Mouse (Mus musculus) kidney, postnatal 0 days (tissue): ENCODE measurements around the gene Ankrd65. TPM values are rescaled to one million over a fixed set of nuclear protein-coding genes. Genes with fewer than 3 reads are reported as not detected.

Experiments used
- ATAC-seq: fragments of 200-750 bp; cut with Nextera tagmentation; replicated peaks from 2 replicates; pipeline ENCODE4 v1.8.0; 2017; ENCODE audit warnings: low read depth, moderate number of reproducible peaks, moderate TSS enrichment, moderate library complexity; ENCODE audit not compliant: low FRiP score
- DNase-seq: peaks from one replicate; pipeline ENCODE4 v3.0.0-alpha.2; 2016; ENCODE audit warnings: low spot score
- H3K27ac ChIP-seq: fragments of 300-500 bp; sonication (generic); 2 replicates; pipeline ENCODE4 v1.5.1; 2014; ENCODE audit warnings: mild to moderate bottlenecking
- H3K27me3 ChIP-seq: fragments of 300-500 bp; sonication (generic); 2 replicates; pipeline ENCODE4 v1.6.1; 2014; ENCODE audit warnings: low read length, mixed read lengths; ENCODE audit not compliant: insufficient read depth
- H3K36me3 ChIP-seq: fragments of 300-500 bp; sonication (generic); 2 replicates; pipeline ENCODE4 v1.6.1; 2014; ENCODE audit warnings: low read length, mixed read lengths; ENCODE audit not compliant: insufficient read depth
- H3K4me1 ChIP-seq: fragments of 300-500 bp; sonication (generic); replicated peaks from 2 replicates; pipeline ENCODE4 v1.6.1; 2014; ENCODE audit warnings: antibody characterized with exemption, low read length, mixed read lengths; ENCODE audit not compliant: insufficient read depth
- H3K4me2 ChIP-seq: fragments of 300-500 bp; sonication (generic); 2 replicates; pipeline ENCODE4 v1.6.1; 2014; ENCODE audit warnings: mild to moderate bottlenecking, low read length, moderate library complexity, mixed read lengths
- H3K4me3 ChIP-seq: fragments of 300-500 bp; sonication (generic); replicated peaks from 2 replicates; pipeline ENCODE4 v1.5.1; 2014; ENCODE audit warnings: low read depth, low read length
- H3K9ac ChIP-seq: fragments of 300-500 bp; sonication (generic); 2 replicates; pipeline ENCODE4 v1.6.1; 2014; ENCODE audit warnings: low read depth, low read length
- H3K9me3 ChIP-seq: fragments of 300-500 bp; sonication (generic); replicated peaks from 2 replicates; pipeline ENCODE4 v1.6.1; 2016; ENCODE audit warnings: low read length, inconsistent platforms, mixed read lengths
- CTCF ChIP-seq: IDR thresholded peaks from 2 replicates; pipeline ENCODE4 v1.5.1; 2016; ENCODE audit warnings: antibody characterized with exemption, low read depth, mild to moderate bottlenecking, moderate library complexity
- WGBS: fragments of 180-500 bp; shearing (Covaris S2); extraction: QIAGEN DNeasy Blood & Tissue Kit; methylation state at CpG from one replicate; pipeline ENCODE4 v1.1.7; 2014; 5-methylcytosine and 5-hydroxymethylcytosine counted together
- polyA plus RNA-seq: library from polyadenylated mRNA; unstranded; fragments of >200 nt; fragmentation: Nextera tagmentation; extraction: Ambion mirVana; gene quantifications from 2 replicates; pipeline ENCODE4 v1.2.1, GENCODE M21; 2015

The Ankrd65 gene
- polyA plus RNA-seq, 1 experiment from 2014 or later = 0.28 TPM

- H3K27ac ChIP-seq = no peak overlapping the region
- no peak overlapping the region for H3K4me2 ChIP-seq
- H3K4me1 ChIP-seq = no peaks in the 10 kb centered on the region
- no peaks in the 10 kb centered on the region for H3K9me3 ChIP-seq
- H3K9ac ChIP-seq = no peak overlapping the region
- H3K27me3 ChIP-seq = no peaks in the 10 kb centered on the region
- no peak overlapping the region for H3K4me3 ChIP-seq
- peak; percentile 59 for TF ChIP-seq CTCF
- ATAC-seq = no peak
- WGBS = 81% methylated on average over 7 of the region's 7 CpGs
- peak; percentile 54 for DNase-seq
- H3K36me3 ChIP-seq = peaks cover 74% of the 10 kb centered on the region
These were observed 30.8 kb downstream of the Ankrd65 start for GRCm38 (mm10) chr4:155821025-155821424.

GRCm38 (mm10) chr4:155823443-155823842 lies 33.2 kb downstream of the Ankrd65 start:
- Histone ChIP-seq H3K27ac (no peak overlapping the region), H3K36me3 (peaks cover 63% of the 10 kb centered on the region), H3K9ac (no peak overlapping the region), H3K4me3 (no peak overlapping the region), H3K4me2 (no peak overlapping the region), H3K4me1 (no peaks in the 10 kb centered on the region), H3K27me3 (no peaks in the 10 kb centered on the region), H3K9me3 (no peaks in the 10 kb centered on the region)
- DNase-seq (no peak), ATAC-seq (no peak)
- WGBS = 95% methylated on average over 16 of the region's 16 CpGs
- TF ChIP-seq CTCF = no peak

DNA sequence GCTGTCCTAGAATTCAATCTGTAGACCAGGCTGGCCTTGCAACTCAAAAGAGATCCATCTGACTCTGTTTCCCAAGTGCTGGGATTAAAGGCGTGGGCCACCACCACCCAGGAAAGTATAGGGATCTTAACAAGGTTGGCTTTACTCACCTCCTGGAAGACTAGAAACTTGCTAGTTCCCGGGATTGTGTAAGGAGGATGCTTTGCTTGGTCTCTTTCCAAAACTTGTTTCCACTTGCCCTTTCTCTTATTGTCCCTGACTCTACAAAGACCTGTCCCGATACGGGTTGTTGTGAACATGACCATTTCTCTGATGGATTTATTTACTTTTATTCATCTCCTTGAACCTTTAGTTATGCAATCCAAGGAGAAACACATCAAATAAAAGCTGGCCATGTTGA lies 39.6 kb downstream of the Ankrd65 start:
- no peak for TF ChIP-seq CTCF
- no peak overlapping the region for H3K9ac ChIP-seq
- H3K4me3 ChIP-seq = no peak overlapping the region
- H3K4me1 ChIP-seq = peaks cover 10% of the 10 kb centered on the region
- no peaks in the 10 kb centered on the region for H3K27me3 ChIP-seq
- no peaks in the 10 kb centered on the region for H3K9me3 ChIP-seq
- no peak for ATAC-seq
- H3K27ac ChIP-seq = no peak overlapping the region; the same call in 1 of the 2 replicates
- H3K36me3 ChIP-seq = peaks cover 17% of the 10 kb centered on the region
- H3K4me2 ChIP-seq = no peak overlapping the region
- DNase-seq = no peak
- 81% methylated on average over 4 of the region's 4 CpGs for WGBS

DNA sequence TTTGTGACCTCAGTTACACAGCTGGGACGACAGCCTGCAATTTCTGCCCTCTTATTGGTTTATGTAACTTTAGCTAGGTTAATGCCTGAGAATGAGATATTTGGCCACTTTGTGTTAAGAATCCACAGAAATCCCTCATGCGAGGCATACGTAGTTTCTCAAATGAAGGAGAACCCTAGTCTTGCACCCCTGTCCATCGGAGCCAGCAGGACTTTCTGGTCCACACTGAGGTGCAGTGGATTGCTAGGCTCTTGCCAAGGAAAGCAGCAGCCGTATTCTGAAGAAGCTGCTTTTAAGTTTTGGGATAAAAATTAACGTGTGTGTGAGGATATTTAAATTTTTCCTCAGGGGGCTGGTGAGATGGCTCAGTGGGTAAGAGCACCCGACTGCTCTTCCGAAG lies 40.4 kb downstream of the Ankrd65 start:
- WGBS = 50% methylated on average over 8 of the region's 8 CpGs
- Histone ChIP-seq H3K9ac (no peak overlapping the region), H3K4me1 (peaks cover 10% of the 10 kb centered on the region), H3K27ac (peak overlapping the region; percentile 91; the same call in 1 of the 2 replicates), H3K27me3 (no peaks in the 10 kb centered on the region), H3K9me3 (no peaks in the 10 kb centered on the region), H3K4me3 (no peak overlapping the region; the same call in 1 of the 2 replicates), H3K36me3 (peaks cover 10% of the 10 kb centered on the region), H3K4me2 (peak overlapping the region; percentile 88; the same call in 1 of the 2 replicates)
- ATAC-seq = no peak; the same call in none of the 2 replicates
- no peak for DNase-seq
- TF ChIP-seq CTCF = no peak

- TF ChIP-seq CTCF = peak; percentile 95
- Histone ChIP-seq H3K4me3 (peak within 1 kb of the TSS; percentile 72), H3K27ac (peak within 1 kb of the TSS; percentile 91), H3K9me3 (no peaks in the 10 kb centered on the region), H3K4me2 (peak within 1 kb of the TSS; percentile 88), H3K9ac (peak within 1 kb of the TSS; percentile 72), H3K36me3 (peaks cover 10% of the 10 kb centered on the region), H3K4me1 (peaks cover 10% of the 10 kb centered on the region), H3K27me3 (no peaks in the 10 kb centered on the region)
- 1% methylated on average over 49 of the region's 49 CpGs for WGBS
- DNase-seq (peak; percentile 97), ATAC-seq (peak; percentile 89)
These were observed 41.0 kb downstream of the Ankrd65 start, which contains the start of gene Aurkaip1 for GRCm38 (mm10) chr4:155831205-155831766. Gene Aurkaip1 (plus strand): TSS chr4:155831272.

DNA sequence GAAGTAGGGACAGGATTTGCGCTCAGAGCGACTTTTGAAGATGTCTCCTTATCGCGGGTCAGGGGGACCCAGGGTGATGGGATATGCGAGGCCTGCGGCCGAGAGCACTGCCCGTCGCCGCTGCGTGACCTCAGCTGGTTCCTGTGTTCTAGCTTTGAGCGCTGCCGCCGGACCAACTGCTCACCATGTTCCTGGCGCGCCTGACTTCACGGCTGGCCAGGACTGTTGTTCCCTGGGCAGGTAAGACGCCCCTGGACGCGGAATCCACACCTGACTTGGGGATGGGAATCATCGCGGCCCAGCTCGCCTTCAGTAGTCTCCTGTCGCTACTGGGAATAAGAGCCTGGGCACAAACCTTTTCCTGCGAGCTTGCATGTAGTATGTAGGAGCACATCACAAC lies 41.6 kb downstream of the Ankrd65 start:
- TF ChIP-seq CTCF = no peak
- Histone ChIP-seq H3K9ac (peak overlapping the region; percentile 72), H3K36me3 (peaks cover 4% of the 10 kb centered on the region; the same call in 1 of the 2 replicates), H3K4me3 (peak overlapping the region; percentile 72), H3K27me3 (no peaks in the 10 kb centered on the region), H3K9me3 (no peaks in the 10 kb centered on the region), H3K4me2 (peak overlapping the region; percentile 88), H3K27ac (peak overlapping the region; percentile 91), H3K4me1 (peaks cover 10% of the 10 kb centered on the region)
- WGBS = 2% methylated on average over 25 of the region's 25 CpGs
- ATAC-seq = no peak; the same call in 1 of the 2 replicates
- no peak for DNase-seq
